Mouse (Mus musculus): ENCODE data around the gene Cln5. TPM values are rescaled to one million over a fixed set of nuclear protein-coding genes. Genes with fewer than 3 reads are reported as not detected.

The Cln5 gene
- total and polyA plus RNA-seq, 3 experiments = 12.7 to 20.3 (median 19.1) TPM

- intact Hi-C loops (cut with DNase I) = loop anchor here (1.0 to 10.0 kb wide), 2 partner anchors 28 to 246 kb away; partner anchors contain the start of genes Cln5 and Mycbp2
- 1% methylated on average over 79 of the region's 86 CpGs for WGBS
- peak; percentile 92 to 94 for DNase-seq
Measured at GRCm38 (mm10) chr14:103098587-103099235, 28.7 kb downstream of the Cln5 start.

GRCm38 (mm10) chr14:103099238-103099933 is 29.4 kb downstream of the Cln5 start, which contains the start of gene Fbxl3:
Gene Fbxl3 (minus strand): TSS chr14:103099566.
- DNase-seq = peak; percentile 93 to 97
- peak within 1 kb of the TSS; percentile 99 for H3K4me3 ChIP-seq
- peak within 1 kb of the TSS; percentile 97 for H3K9ac ChIP-seq (ENCODE audit: low read depth, low read length)
- peaks cover 28% of the 10 kb centered on the region for H3K36me3 ChIP-seq (ENCODE audit: control insufficient read depth, insufficient read depth, low read length)
- peak within 1 kb of the TSS; percentile 100 for H3K27ac ChIP-seq
- WGBS = under 1% methylated on average over 85 of the region's 88 CpGs
- intact Hi-C loops (cut with DNase I) = loop anchor here (1.0 to 10.0 kb wide), 2 partner anchors 29 to 245 kb away; partner anchors contain the start of genes Cln5 and Mycbp2
- no peak for TF ChIP-seq CTCF (IDR thresholded peaks at IDR 0.05)
- peak; percentile 83; the same call in 1 of the 2 replicates for TF ChIP-seq EP300 (IDR thresholded peaks at IDR 0.05; ENCODE audit: insufficient read depth, low read depth, low read length)
- TF ChIP-seq POLR2A (IDR thresholded peaks at IDR 0.05; ENCODE audit: insufficient read depth, low read depth, low read length) = peak; percentile 62
- H3K27me3 ChIP-seq (ENCODE audit: control insufficient read depth, insufficient read depth, low read length) = no peaks in the 10 kb centered on the region
- peaks cover 16% of the 10 kb centered on the region for H3K4me1 ChIP-seq (ENCODE audit: control insufficient read depth, insufficient read depth, low read length)
- peaks cover 16% of the 10 kb centered on the region for H3K79me2 ChIP-seq (replicated peaks; ENCODE audit: control insufficient read depth, insufficient read depth, low read length)

More at GRCm38 (mm10) chr14:103098587-103099235, 28.7 kb downstream of the Cln5 start:
- TF ChIP-seq POLR2A (IDR thresholded peaks at IDR 0.05; ENCODE audit: insufficient read depth, low read depth, low read length) (peak; percentile 23), CTCF (IDR thresholded peaks at IDR 0.05) (no peak), EP300 (IDR thresholded peaks at IDR 0.05; ENCODE audit: insufficient read depth, low read depth, low read length) (no peak)
- Histone ChIP-seq H3K36me3 (ENCODE audit: control insufficient read depth, insufficient read depth, low read length) (peaks cover 35% of the 10 kb centered on the region), H3K9ac (ENCODE audit: low read depth, low read length) (peak overlapping the region; percentile 97), H3K27me3 (ENCODE audit: control insufficient read depth, insufficient read depth, low read length) (no peaks in the 10 kb centered on the region), H3K79me2 (replicated peaks; ENCODE audit: control insufficient read depth, insufficient read depth, low read length) (peaks cover 17% of the 10 kb centered on the region), H3K4me3 (peak overlapping the region; percentile 99), H3K4me1 (ENCODE audit: control insufficient read depth, insufficient read depth, low read length) (peaks cover 18% of the 10 kb centered on the region), H3K27ac (peak overlapping the region; percentile 100)

GRCm38 (mm10) chr14:103100296-103100695 is 30.3 kb downstream of the Cln5 start:
- H3K79me2 ChIP-seq (replicated peaks; ENCODE audit: control insufficient read depth, insufficient read depth, low read length) = peaks cover 10% of the 10 kb centered on the region
- TF ChIP-seq EP300 (IDR thresholded peaks at IDR 0.05; ENCODE audit: insufficient read depth, low read depth, low read length) (no peak), CTCF (IDR thresholded peaks at IDR 0.05) (no peak)
- H3K36me3 ChIP-seq (ENCODE audit: control insufficient read depth, insufficient read depth, low read length) = peaks cover 20% of the 10 kb centered on the region
- peaks cover 11% of the 10 kb centered on the region for H3K4me1 ChIP-seq (ENCODE audit: control insufficient read depth, insufficient read depth, low read length)
- no peak for DNase-seq
- peak overlapping the region; percentile 100 for H3K27ac ChIP-seq
- no peaks in the 10 kb centered on the region for H3K27me3 ChIP-seq (ENCODE audit: control insufficient read depth, insufficient read depth, low read length)
- WGBS = 84% methylated on average over 13 of the region's 13 CpGs
- H3K9ac ChIP-seq (ENCODE audit: low read depth, low read length) = no peak overlapping the region
- peak overlapping the region; percentile 59 for H3K4me3 ChIP-seq
- intact Hi-C loops (cut with DNase I) = no loop called here

- no peak for DNase-seq
- Histone ChIP-seq H3K9ac (ENCODE audit: low read depth, low read length) (no peak overlapping the region), H3K36me3 (ENCODE audit: control insufficient read depth, insufficient read depth, low read length) (peaks cover 15% of the 10 kb centered on the region), H3K27ac (no peak overlapping the region), H3K4me1 (ENCODE audit: control insufficient read depth, insufficient read depth, low read length) (peaks cover 7% of the 10 kb centered on the region), H3K27me3 (ENCODE audit: control insufficient read depth, insufficient read depth, low read length) (no peaks in the 10 kb centered on the region), H3K4me3 (no peak overlapping the region), H3K79me2 (replicated peaks; ENCODE audit: control insufficient read depth, insufficient read depth, low read length) (peaks cover 6% of the 10 kb centered on the region; the same call in 1 of the 2 replicates)
- intact Hi-C loops (cut with DNase I) = no loop called here
- 78% methylated on average over 3 of the region's 3 CpGs for WGBS
- TF ChIP-seq POLR2A (IDR thresholded peaks at IDR 0.05; ENCODE audit: insufficient read depth, low read depth, low read length) (no peak), CTCF (IDR thresholded peaks at IDR 0.05) (no peak), EP300 (IDR thresholded peaks at IDR 0.05; ENCODE audit: insufficient read depth, low read depth, low read length) (no peak)
Measured at GRCm38 (mm10) chr14:103101171-103101570, 31.2 kb downstream of the Cln5 start.

GRCm38 (mm10) chr14:103102246-103102645 is 32.2 kb downstream of the Cln5 start:
- H3K27me3 ChIP-seq (ENCODE audit: control insufficient read depth, insufficient read depth, low read length) = no peaks in the 10 kb centered on the region
- WGBS = 67% methylated on average over 6 of the region's 6 CpGs
- intact Hi-C loops (cut with DNase I) = no loop called here
- TF ChIP-seq CTCF (IDR thresholded peaks at IDR 0.05) (no peak), POLR2A (IDR thresholded peaks at IDR 0.05; ENCODE audit: insufficient read depth, low read depth, low read length) (no peak), EP300 (IDR thresholded peaks at IDR 0.05; ENCODE audit: insufficient read depth, low read depth, low read length) (no peak)
- H3K36me3 ChIP-seq (ENCODE audit: control insufficient read depth, insufficient read depth, low read length) = peaks cover 6% of the 10 kb centered on the region
- no peak for DNase-seq
- peaks cover 2% of the 10 kb centered on the region for H3K4me1 ChIP-seq (ENCODE audit: control insufficient read depth, insufficient read depth, low read length)
- peaks cover 4% of the 10 kb centered on the region; the same call in 1 of the 2 replicates for H3K79me2 ChIP-seq (replicated peaks; ENCODE audit: control insufficient read depth, insufficient read depth, low read length)
- H3K4me3 ChIP-seq = no peak overlapping the region
- no peak overlapping the region for H3K27ac ChIP-seq
- H3K9ac ChIP-seq (ENCODE audit: low read depth, low read length) = no peak overlapping the region

Data from heart, adult 2 months (tissue).